Mouse (Mus musculus): ENCODE results near the gene Ralgds. TPM values are rescaled to one million over a fixed set of nuclear protein-coding genes. Genes with fewer than 3 reads are reported as not detected.

The Ralgds gene
- total and polyA plus RNA-seq, 2 experiments from 2014 or later, result 12.2 to 34.9 TPM

GRCm38 (mm10) chr2:28585730-28586129 lies 72.8 kb downstream of the Ralgds start:
- no peak overlapping the region for H3K4me2 ChIP-seq (ENCODE audit: low read depth, low read length)
- no peak overlapping the region for H3K4me3 ChIP-seq (ENCODE audit: low read depth, low read length)
- ATAC-seq (ENCODE audit: insufficient read depth, low read depth) (no peak), DNase-seq (ENCODE audit: low spot score) (no peak)
- H3K36me3 ChIP-seq (replicated peaks; ENCODE audit: control insufficient read depth, insufficient read depth, low read length), result no peaks in the 10 kb centered on the region
- no peak overlapping the region for H3K27ac ChIP-seq (ENCODE audit: low read depth)
- WGBS, result 42% methylated on average over 2 of the region's 2 CpGs
- no peak overlapping the region for H3K9ac ChIP-seq (replicated peaks; ENCODE audit: low read depth, low read length)
- peaks cover 5% of the 10 kb centered on the region; the same call in 1 of the 2 replicates for H3K4me1 ChIP-seq (ENCODE audit: control insufficient read depth, insufficient read depth)
- H3K9me3 ChIP-seq (replicated peaks; ENCODE audit: control insufficient read depth, low read length), result no peaks in the 10 kb centered on the region
- H3K27me3 ChIP-seq (ENCODE audit: control insufficient read depth, insufficient read depth, low read length), result no peaks in the 10 kb centered on the region
- TF ChIP-seq EP300 (IDR thresholded peaks at IDR 0.05; ENCODE audit: low read depth) (no peak), CTCF (IDR thresholded peaks at IDR 0.05; ENCODE audit: low read depth) (no peak)

GRCm38 (mm10) chr2:28588574-28588973 lies 75.6 kb downstream of the Ralgds start:
- no peak overlapping the region for H3K4me3 ChIP-seq (ENCODE audit: low read depth, low read length)
- H3K36me3 ChIP-seq (replicated peaks; ENCODE audit: control insufficient read depth, insufficient read depth, low read length), result no peaks in the 10 kb centered on the region
- DNase-seq (ENCODE audit: low spot score) (no peak), ATAC-seq (ENCODE audit: insufficient read depth, low read depth) (no peak)
- H3K27ac ChIP-seq (ENCODE audit: low read depth), result no peak overlapping the region
- H3K4me2 ChIP-seq (ENCODE audit: low read depth, low read length), result no peak overlapping the region
- WGBS, result 41% methylated on average over 1 of the region's 1 CpGs
- peaks cover 2% of the 10 kb centered on the region for H3K27me3 ChIP-seq (ENCODE audit: control insufficient read depth, insufficient read depth, low read length)
- no peak for TF ChIP-seq EP300 (IDR thresholded peaks at IDR 0.05; ENCODE audit: low read depth)
- no peak for TF ChIP-seq CTCF (IDR thresholded peaks at IDR 0.05; ENCODE audit: low read depth)
- H3K9ac ChIP-seq (replicated peaks; ENCODE audit: low read depth, low read length), result no peak overlapping the region
- no peaks in the 10 kb centered on the region for H3K4me1 ChIP-seq (ENCODE audit: control insufficient read depth, insufficient read depth)
- no peaks in the 10 kb centered on the region for H3K9me3 ChIP-seq (replicated peaks; ENCODE audit: control insufficient read depth, low read length)

GRCm38 (mm10) chr2:28591479-28591878 lies 78.6 kb downstream of the Ralgds start:
- Histone ChIP-seq H3K27ac (ENCODE audit: low read depth) (no peak overlapping the region), H3K9me3 (replicated peaks; ENCODE audit: control insufficient read depth, low read length) (no peaks in the 10 kb centered on the region), H3K27me3 (ENCODE audit: control insufficient read depth, insufficient read depth, low read length) (peaks cover 6% of the 10 kb centered on the region), H3K9ac (replicated peaks; ENCODE audit: low read depth, low read length) (no peak overlapping the region), H3K4me2 (ENCODE audit: low read depth, low read length) (no peak overlapping the region), H3K4me3 (ENCODE audit: low read depth, low read length) (no peak overlapping the region), H3K36me3 (replicated peaks; ENCODE audit: control insufficient read depth, insufficient read depth, low read length) (no peaks in the 10 kb centered on the region), H3K4me1 (ENCODE audit: control insufficient read depth, insufficient read depth) (no peaks in the 10 kb centered on the region)
- 64% methylated on average over 2 of the region's 2 CpGs for WGBS
- DNase-seq (ENCODE audit: low spot score), result no peak
- ATAC-seq (ENCODE audit: insufficient read depth, low read depth), result no peak
- TF ChIP-seq EP300 (IDR thresholded peaks at IDR 0.05; ENCODE audit: low read depth) (no peak), CTCF (IDR thresholded peaks at IDR 0.05; ENCODE audit: low read depth) (no peak)

GRCm38 (mm10) chr2:28592809-28593208 lies 79.9 kb downstream of the Ralgds start:
- ATAC-seq (ENCODE audit: insufficient read depth, low read depth) (peak; percentile 67; the same call in 1 of the 2 replicates), DNase-seq (ENCODE audit: low spot score) (peak; percentile 33)
- Histone ChIP-seq H3K36me3 (replicated peaks; ENCODE audit: control insufficient read depth, insufficient read depth, low read length) (no peaks in the 10 kb centered on the region), H3K27ac (ENCODE audit: low read depth) (no peak overlapping the region), H3K9me3 (replicated peaks; ENCODE audit: control insufficient read depth, low read length) (no peaks in the 10 kb centered on the region), H3K4me3 (ENCODE audit: low read depth, low read length) (no peak overlapping the region), H3K4me1 (ENCODE audit: control insufficient read depth, insufficient read depth) (no peaks in the 10 kb centered on the region), H3K9ac (replicated peaks; ENCODE audit: low read depth, low read length) (no peak overlapping the region), H3K4me2 (ENCODE audit: low read depth, low read length) (peak overlapping the region; percentile 22; the same call in 1 of the 2 replicates), H3K27me3 (ENCODE audit: control insufficient read depth, insufficient read depth, low read length) (peaks cover 6% of the 10 kb centered on the region)
- TF ChIP-seq EP300 (IDR thresholded peaks at IDR 0.05; ENCODE audit: low read depth) (no peak), CTCF (IDR thresholded peaks at IDR 0.05; ENCODE audit: low read depth) (peak; percentile 89)
- WGBS, result 6% methylated on average over 15 of the region's 15 CpGs

- Histone ChIP-seq H3K4me1 (ENCODE audit: control insufficient read depth, insufficient read depth) (no peaks in the 10 kb centered on the region), H3K9me3 (replicated peaks; ENCODE audit: control insufficient read depth, low read length) (no peaks in the 10 kb centered on the region), H3K9ac (replicated peaks; ENCODE audit: low read depth, low read length) (no peak overlapping the region), H3K36me3 (replicated peaks; ENCODE audit: control insufficient read depth, insufficient read depth, low read length) (no peaks in the 10 kb centered on the region), H3K4me2 (ENCODE audit: low read depth, low read length) (no peak overlapping the region), H3K4me3 (ENCODE audit: low read depth, low read length) (no peak overlapping the region), H3K27me3 (ENCODE audit: control insufficient read depth, insufficient read depth, low read length) (peaks cover 6% of the 10 kb centered on the region), H3K27ac (ENCODE audit: low read depth) (no peak overlapping the region)
- 70% methylated on average over 7 of the region's 7 CpGs for WGBS
- DNase-seq (ENCODE audit: low spot score) (no peak), ATAC-seq (ENCODE audit: insufficient read depth, low read depth) (no peak)
- TF ChIP-seq EP300 (IDR thresholded peaks at IDR 0.05; ENCODE audit: low read depth) (no peak), CTCF (IDR thresholded peaks at IDR 0.05; ENCODE audit: low read depth) (no peak)
Observed at GRCm38 (mm10) chr2:28596021-28596420, 83.1 kb downstream of the Ralgds start.

GRCm38 (mm10) chr2:28596998-28597397 lies 84.1 kb downstream of the Ralgds start:
- 89% methylated on average over 7 of the region's 7 CpGs for WGBS
- Histone ChIP-seq H3K4me1 (ENCODE audit: control insufficient read depth, insufficient read depth) (no peaks in the 10 kb centered on the region), H3K9me3 (replicated peaks; ENCODE audit: control insufficient read depth, low read length) (no peaks in the 10 kb centered on the region), H3K36me3 (replicated peaks; ENCODE audit: control insufficient read depth, insufficient read depth, low read length) (no peaks in the 10 kb centered on the region), H3K4me2 (ENCODE audit: low read depth, low read length) (no peak overlapping the region), H3K27ac (ENCODE audit: low read depth) (no peak overlapping the region), H3K9ac (replicated peaks; ENCODE audit: low read depth, low read length) (no peak overlapping the region), H3K27me3 (ENCODE audit: control insufficient read depth, insufficient read depth, low read length) (peaks cover 6% of the 10 kb centered on the region), H3K4me3 (ENCODE audit: low read depth, low read length) (no peak overlapping the region)
- DNase-seq (ENCODE audit: low spot score), result no peak
- ATAC-seq (ENCODE audit: insufficient read depth, low read depth), result no peak
- TF ChIP-seq EP300 (IDR thresholded peaks at IDR 0.05; ENCODE audit: low read depth), result no peak
